Mouse (Mus musculus) heart, embryonic 13.5 days (tissue): ENCODE results near the gene Actbl2. TPM values are rescaled to one million over a fixed set of nuclear protein-coding genes. Genes with fewer than 3 reads are reported as not detected.

ENCODE experiments used
- ATAC-seq: fragments of 200-750 bp; cut with Nextera tagmentation; 2 replicates; pipeline ENCODE4 v1.8.0; 2017; ENCODE audit warnings: moderate TSS enrichment; ENCODE audit not compliant: insufficient number of reproducible peaks, low FRiP score, low TSS enrichment; ENCODE audit errors: extremely low read depth
- H3K27ac ChIP-seq: fragments of 300-500 bp; sonication (generic); replicated peaks from 2 replicates; pipeline ENCODE4 v1.5.1; 2015; ENCODE audit warnings: moderate library complexity, mild to moderate bottlenecking, inconsistent platforms
- H3K27me3 ChIP-seq: fragments of 300-500 bp; sonication (generic); replicated peaks from 2 replicates; pipeline ENCODE4 v1.6.1; 2015; ENCODE audit warnings: mild to moderate bottlenecking, inconsistent platforms
- H3K36me3 ChIP-seq: fragments of 300-500 bp; sonication (generic); 2 replicates; pipeline ENCODE4 v1.6.1; 2015; ENCODE audit warnings: mild to moderate bottlenecking, inconsistent platforms
- H3K4me1 ChIP-seq: fragments of 300-500 bp; sonication (generic); 2 replicates; pipeline ENCODE4 v1.6.1; 2015; ENCODE audit warnings: inconsistent platforms
- H3K4me2 ChIP-seq: fragments of 300-500 bp; sonication (generic); 2 replicates; pipeline ENCODE4 v1.6.1; 2015; ENCODE audit warnings: inconsistent platforms, mild to moderate bottlenecking, moderate library complexity
- H3K4me3 ChIP-seq: fragments of 300-500 bp; sonication (generic); 2 replicates; pipeline ENCODE4 v1.5.1; 2015; ENCODE audit warnings: moderate library complexity, mild to moderate bottlenecking, inconsistent platforms
- H3K9ac ChIP-seq: fragments of 300-500 bp; sonication (generic); 2 replicates; pipeline ENCODE4 v1.6.1; 2015; ENCODE audit warnings: inconsistent platforms, mild to moderate bottlenecking, moderate library complexity
- H3K9me3 ChIP-seq: fragments of 300-500 bp; sonication (generic); 2 replicates; pipeline ENCODE4 v1.6.1; 2016; ENCODE audit warnings: inconsistent platforms
- WGBS: fragments of 180-500 bp; shearing (Covaris S2); methylation state at CpG from one replicate; pipeline ENCODE4 v1.1.7; 2015; ENCODE audit warnings: mixed read lengths; 5-methylcytosine and 5-hydroxymethylcytosine counted together
- polyA plus RNA-seq: library from polyadenylated mRNA; unstranded; fragments of >200 nt; fragmentation: Nextera tagmentation; extraction: Ambion mirVana; gene quantifications from 2 replicates; pipeline ENCODE4 v1.2.1, GENCODE M21; 2015

The Actbl2 gene
- polyA plus RNA-seq, 1 experiment from 2014 or later: not detected

- Histone ChIP-seq H3K27me3 (no peaks in the 10 kb centered on the region), H3K4me1 (peaks cover 30% of the 10 kb centered on the region), H3K36me3 (no peaks in the 10 kb centered on the region), H3K9ac (no peak overlapping the region), H3K4me3 (no peak overlapping the region), H3K4me2 (no peak overlapping the region), H3K9me3 (no peaks in the 10 kb centered on the region), H3K27ac (no peak overlapping the region)
- no peak for ATAC-seq
- 60% methylated on average over 13 of the region's 13 CpGs for WGBS
Observed at GRCm38 (mm10) chr13:111269789-111270335, 15.0 kb downstream of the Actbl2 start.

- peaks cover 18% of the 10 kb centered on the region for H3K4me1 ChIP-seq
- H3K4me2 ChIP-seq: no peak overlapping the region
- no peak overlapping the region for H3K4me3 ChIP-seq
- H3K9me3 ChIP-seq: no peaks in the 10 kb centered on the region
- no peaks in the 10 kb centered on the region for H3K27me3 ChIP-seq
- 62% methylated on average over 8 of the region's 8 CpGs for WGBS
- ATAC-seq: no peak
- H3K27ac ChIP-seq: no peak overlapping the region
- H3K9ac ChIP-seq: no peak overlapping the region
- H3K36me3 ChIP-seq: no peaks in the 10 kb centered on the region
Observed at GRCm38 (mm10) chr13:111271868-111272267, 17.1 kb downstream of the Actbl2 start.

GRCm38 (mm10) chr13:111286461-111287385 is 31.9 kb downstream of the Actbl2 start:
- ATAC-seq: no peak
- Histone ChIP-seq H3K27ac (no peak overlapping the region), H3K9me3 (peaks cover 14% of the 10 kb centered on the region)

GRCm38 (mm10) chr13:111291161-111291957 is 36.5 kb downstream of the Actbl2 start:
- no peak for ATAC-seq

More at GRCm38 (mm10) chr13:111286461-111287385, 31.9 kb downstream of the Actbl2 start:
- H3K4me1 ChIP-seq: peaks cover 11% of the 10 kb centered on the region
- H3K4me3 ChIP-seq: no peak overlapping the region
- no peak overlapping the region for H3K9ac ChIP-seq
- no peaks in the 10 kb centered on the region for H3K27me3 ChIP-seq
- H3K4me2 ChIP-seq: no peak overlapping the region
- 74% methylated on average over 10 of the region's 10 CpGs for WGBS
- no peaks in the 10 kb centered on the region for H3K36me3 ChIP-seq

GRCm38 (mm10) chr13:111291958-111292493 is 37.2 kb downstream of the Actbl2 start:
- Histone ChIP-seq H3K9ac (peak overlapping the region; percentile 44; the same call in 1 of the 2 replicates), H3K36me3 (no peaks in the 10 kb centered on the region), H3K4me3 (no peak overlapping the region), H3K4me2 (peak overlapping the region; percentile 36), H3K27me3 (no peaks in the 10 kb centered on the region), H3K9me3 (no peaks in the 10 kb centered on the region), H3K27ac (peak overlapping the region; percentile 92), H3K4me1 (peaks cover 43% of the 10 kb centered on the region)
- 0 out of 2 replicates have a peak, but pooled peaks have one; percentile 15 for ATAC-seq
- 31% methylated on average over 7 of the region's 7 CpGs for whole genome bisulfite sequencing

More at GRCm38 (mm10) chr13:111291161-111291957, 36.5 kb downstream of the Actbl2 start:
- Histone ChIP-seq H3K4me3 (no peak overlapping the region), H3K4me2 (peak overlapping the region; percentile 36), H3K9ac (peak overlapping the region; percentile 44), H3K36me3 (no peaks in the 10 kb centered on the region), H3K9me3 (no peaks in the 10 kb centered on the region), H3K27ac (peak overlapping the region; percentile 92), H3K27me3 (no peaks in the 10 kb centered on the region), H3K4me1 (peaks cover 40% of the 10 kb centered on the region)
- 45% methylated on average over 17 of the region's 17 CpGs for WGBS

GRCm38 (mm10) chr13:111293478-111293877 is 38.7 kb downstream of the Actbl2 start:
- no peak overlapping the region for H3K4me3 ChIP-seq
- H3K27me3 ChIP-seq: no peaks in the 10 kb centered on the region
- H3K36me3 ChIP-seq: no peaks in the 10 kb centered on the region
- H3K27ac ChIP-seq: no peak overlapping the region
- H3K4me1 ChIP-seq: peaks cover 43% of the 10 kb centered on the region
- no peak overlapping the region for H3K9ac ChIP-seq
- no peak overlapping the region for H3K4me2 ChIP-seq
- ATAC-seq: no peak
- H3K9me3 ChIP-seq: no peaks in the 10 kb centered on the region
- 88% methylated on average over 2 of the region's 2 CpGs for WGBS

- ATAC-seq: no peak
- Histone ChIP-seq H3K4me2 (no peak overlapping the region), H3K27me3 (no peaks in the 10 kb centered on the region), H3K4me3 (no peak overlapping the region), H3K27ac (peak overlapping the region; percentile 79), H3K4me1 (peaks cover 43% of the 10 kb centered on the region), H3K36me3 (no peaks in the 10 kb centered on the region), H3K9ac (no peak overlapping the region), H3K9me3 (no peaks in the 10 kb centered on the region)
- WGBS: 36% methylated on average over 4 of the region's 4 CpGs
Observed at GRCm38 (mm10) chr13:111294965-111295494, 40.2 kb downstream of the Actbl2 start.

- H3K27ac ChIP-seq: peak overlapping the region; percentile 79
- ATAC-seq: peak; percentile 62
- H3K4me1 ChIP-seq: peaks cover 41% of the 10 kb centered on the region
- no peak overlapping the region for H3K4me2 ChIP-seq
- H3K27me3 ChIP-seq: no peaks in the 10 kb centered on the region
- no peaks in the 10 kb centered on the region for H3K36me3 ChIP-seq
- WGBS: 11% methylated on average over 5 of the region's 5 CpGs
- H3K9me3 ChIP-seq: no peaks in the 10 kb centered on the region
- H3K4me3 ChIP-seq: no peak overlapping the region
- no peak overlapping the region for H3K9ac ChIP-seq
Observed at GRCm38 (mm10) chr13:111296029-111296428, 41.2 kb downstream of the Actbl2 start.

GRCm38 (mm10) chr13:111297614-111298013 is 42.8 kb downstream of the Actbl2 start:
- no peak overlapping the region for H3K4me3 ChIP-seq
- no peak overlapping the region for H3K9ac ChIP-seq
- 84% methylated on average over 6 of the region's 6 CpGs for WGBS
- no peak overlapping the region for H3K4me2 ChIP-seq
- H3K9me3 ChIP-seq: no peaks in the 10 kb centered on the region
- peaks cover 30% of the 10 kb centered on the region for H3K4me1 ChIP-seq
- no peak overlapping the region for H3K27ac ChIP-seq
- no peaks in the 10 kb centered on the region for H3K27me3 ChIP-seq
- no peaks in the 10 kb centered on the region for H3K36me3 ChIP-seq
- ATAC-seq: no peak

GRCm38 (mm10) chr13:111299145-111299713 is 44.4 kb downstream of the Actbl2 start:
- no peak for ATAC-seq
- H3K9me3 ChIP-seq: no peaks in the 10 kb centered on the region
- H3K36me3 ChIP-seq: no peaks in the 10 kb centered on the region
- peaks cover 29% of the 10 kb centered on the region for H3K4me1 ChIP-seq
- no peaks in the 10 kb centered on the region for H3K27me3 ChIP-seq
- 74% methylated on average over 8 of the region's 8 CpGs for WGBS
- no peak overlapping the region for H3K4me2 ChIP-seq
- H3K27ac ChIP-seq: no peak overlapping the region
- no peak overlapping the region for H3K9ac ChIP-seq
- H3K4me3 ChIP-seq: no peak overlapping the region
